25 mouse cellular contexts compared by ENCODE assay signal in the genomic region with DNA sequence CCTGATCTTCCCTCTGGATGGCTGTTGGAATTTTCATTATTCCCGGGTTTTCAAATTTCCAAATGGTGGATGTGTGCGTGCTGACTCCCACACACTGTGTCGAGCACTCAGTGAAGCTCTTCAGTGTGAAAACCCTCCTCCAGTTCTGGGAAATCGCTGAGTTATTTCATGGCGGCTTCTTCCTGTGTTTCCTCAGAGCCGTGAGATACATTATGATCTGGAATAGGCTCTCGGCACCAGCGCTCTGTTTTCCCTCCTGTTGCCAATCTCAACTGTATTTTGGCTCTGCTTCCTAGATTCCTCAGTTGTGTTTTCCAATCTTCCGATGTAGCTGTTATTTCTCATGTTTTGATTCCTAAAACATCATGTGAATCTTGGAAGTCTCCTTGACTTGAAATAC.
DNase-seq lines count a peak whose midpoint lies in the region; ATAC-seq and TF ChIP-seq lines count a peak whose summit lies in the region.
"Had no signal": no experiment of that assay in that cellular context is flagged by ENCODE, and none has a peak within 500 bp of the region (broad histone marks: within the 10 kb centered on the region; RNA-seq: fewer than 3 reads in every experiment).

No protein-coding gene starts in this region.

- no peak for TF ChIP-seq EP300 in lung, postnatal 0 days (IDR thresholded peaks at IDR 0.05)

- H3K27ac ChIP-seq in forebrain, embryonic 14.5 days (ENCODE audit: low read depth, low read length): no peak overlapping the region
- no peak overlapping the region for H3K27ac ChIP-seq in forebrain, embryonic 12.5 days
- H3K27ac ChIP-seq in kidney, postnatal 0 days: no peak overlapping the region
- no peak overlapping the region for H3K27ac ChIP-seq in kidney, embryonic 14.5 days (ENCODE audit: low read depth, low read length)
- no peak overlapping the region for H3K27ac ChIP-seq in lung, postnatal 0 days (ENCODE audit: low read length)
- H3K27ac ChIP-seq: gastrocnemius, adult 2 months; heart, embryonic 15.5 days; hindbrain, embryonic 13.5 days; liver, embryonic 14.5 days; macrophage; midbrain, embryonic 15.5 days; neural tube, embryonic 12.5 days had no signal

- no peaks in the 10 kb centered on the region for H3K4me1 ChIP-seq in forebrain, embryonic 14.5 days (ENCODE audit: control insufficient read depth, insufficient read depth, low read length)
- no peaks in the 10 kb centered on the region; the same call in 1 of the 2 replicates for H3K4me1 ChIP-seq in forebrain, embryonic 12.5 days
- H3K4me1 ChIP-seq in kidney, postnatal 0 days (replicated peaks; ENCODE audit: insufficient read depth, low read length): no peaks in the 10 kb centered on the region
- H3K4me1 ChIP-seq in kidney, embryonic 14.5 days (ENCODE audit: control insufficient read depth, insufficient read depth, low read length): no peaks in the 10 kb centered on the region
- no peaks in the 10 kb centered on the region for H3K4me1 ChIP-seq in lung, postnatal 0 days (ENCODE audit: insufficient read depth, low read depth, low read length)
- H3K4me1 ChIP-seq: heart, embryonic 15.5 days; hindbrain, embryonic 13.5 days; midbrain, embryonic 15.5 days; neural tube, embryonic 12.5 days had no signal

- WGBS in forebrain, embryonic 14.5 days: 81% methylated on average over 9 of the region's 9 CpGs
- WGBS in forebrain, embryonic 12.5 days: 94% methylated on average over 9 of the region's 9 CpGs
- 57% methylated on average over 9 of the region's 9 CpGs for WGBS in kidney, postnatal 0 days
- 63% methylated on average over 9 of the region's 9 CpGs for WGBS in kidney, embryonic 14.5 days
- 74% methylated on average over 9 of the region's 9 CpGs for WGBS in lung, postnatal 0 days

- no peaks in the 10 kb centered on the region for H3K9me3 ChIP-seq in forebrain, embryonic 14.5 days (replicated peaks; ENCODE audit: control insufficient read depth, low read length)
- no peaks in the 10 kb centered on the region for H3K9me3 ChIP-seq in forebrain, embryonic 12.5 days
- no peaks in the 10 kb centered on the region for H3K9me3 ChIP-seq in kidney, postnatal 0 days (replicated peaks; ENCODE audit: low read length)
- H3K9me3 ChIP-seq in kidney, embryonic 14.5 days (ENCODE audit: control insufficient read depth, low read length): no peaks in the 10 kb centered on the region
- no peaks in the 10 kb centered on the region for H3K9me3 ChIP-seq in lung, postnatal 0 days (ENCODE audit: low read length)
- H3K9me3 ChIP-seq: heart, embryonic 15.5 days; hindbrain, embryonic 13.5 days; midbrain, embryonic 15.5 days; neural tube, embryonic 12.5 days had no signal

- no peak overlapping the region for H3K9ac ChIP-seq in forebrain, embryonic 14.5 days (ENCODE audit: low read length)
- H3K9ac ChIP-seq in forebrain, embryonic 12.5 days: no peak overlapping the region
- H3K9ac ChIP-seq in kidney, postnatal 0 days (ENCODE audit: low read depth, low read length): no peak overlapping the region
- no peak overlapping the region for H3K9ac ChIP-seq in kidney, embryonic 14.5 days (ENCODE audit: low read depth, low read length)
- no peak overlapping the region for H3K9ac ChIP-seq in lung, postnatal 0 days (replicated peaks; ENCODE audit: low read depth)
- H3K9ac ChIP-seq: heart, embryonic 15.5 days; hindbrain, embryonic 13.5 days; liver, embryonic 14.5 days; lung, embryonic 14.5 days; midbrain, embryonic 15.5 days; neural tube, embryonic 12.5 days had no signal

- no peak overlapping the region for H3K4me2 ChIP-seq in forebrain, embryonic 14.5 days (ENCODE audit: low read length)
- H3K4me2 ChIP-seq in forebrain, embryonic 12.5 days: no peak overlapping the region
- no peak overlapping the region for H3K4me2 ChIP-seq in kidney, postnatal 0 days (ENCODE audit: low read length)
- H3K4me2 ChIP-seq in kidney, embryonic 14.5 days (replicated peaks; ENCODE audit: low read depth, low read length): no peak overlapping the region
- no peak overlapping the region for H3K4me2 ChIP-seq in lung, postnatal 0 days (replicated peaks; ENCODE audit: low read depth, low read length)
- H3K4me2 ChIP-seq: heart, embryonic 15.5 days; hindbrain, embryonic 13.5 days; lung, embryonic 14.5 days; midbrain, embryonic 15.5 days; neural tube, embryonic 12.5 days had no signal

- no peak; the same call in 1 of the 2 replicates for ATAC-seq in forebrain, embryonic 14.5 days
- no peak for ATAC-seq in forebrain, embryonic 12.5 days (ENCODE audit: low FRiP score)
- ATAC-seq in kidney, postnatal 0 days (replicated peaks; ENCODE audit: low FRiP score, low read depth): no peak
- no peak for ATAC-seq in kidney, embryonic 14.5 days (ENCODE audit: low FRiP score, low TSS enrichment)
- ATAC-seq in lung, postnatal 0 days: no peak
- ATAC-seq: CD4-positive, CD25-positive, alpha-beta regulatory T cell, adult 4 months; midbrain, embryonic 15.5 days had no signal

- no peak for TF ChIP-seq CTCF in kidney, postnatal 0 days (IDR thresholded peaks at IDR 0.05; ENCODE audit: low read depth)
- no peak for TF ChIP-seq CTCF in lung, postnatal 0 days (IDR thresholded peaks at IDR 0.05)

- H3K36me3 ChIP-seq in forebrain, embryonic 14.5 days (ENCODE audit: control insufficient read depth, insufficient read depth, low read length): peaks cover 3% of the 10 kb centered on the region; the same call in 1 of the 2 replicates
- H3K36me3 ChIP-seq in forebrain, embryonic 12.5 days (replicated peaks): peaks cover 3% of the 10 kb centered on the region; the same call in 1 of the 2 replicates
- 0 out of 2 replicates have a peak, but pooled peaks cover 7% of the 10 kb centered on the region for H3K36me3 ChIP-seq in kidney, postnatal 0 days (ENCODE audit: insufficient read depth, low read length)
- H3K36me3 ChIP-seq in kidney, embryonic 14.5 days (ENCODE audit: control insufficient read depth, insufficient read depth, low read length): no peaks in the 10 kb centered on the region
- no peaks in the 10 kb centered on the region for H3K36me3 ChIP-seq in lung, postnatal 0 days (ENCODE audit: insufficient read depth, low read length)
- H3K36me3 ChIP-seq: heart, embryonic 15.5 days; midbrain, embryonic 15.5 days; neural tube, embryonic 12.5 days had no signal

- H3K4me3 ChIP-seq in forebrain, embryonic 14.5 days (ENCODE audit: low read depth, low read length): no peak overlapping the region
- H3K4me3 ChIP-seq in forebrain, embryonic 12.5 days (replicated peaks): no peak overlapping the region
- H3K4me3 ChIP-seq in kidney, postnatal 0 days (replicated peaks; ENCODE audit: low read depth, low read length): no peak overlapping the region
- no peak overlapping the region for H3K4me3 ChIP-seq in kidney, embryonic 14.5 days (ENCODE audit: low read length)
- H3K4me3 ChIP-seq in lung, postnatal 0 days (ENCODE audit: low read depth, low read length): no peak overlapping the region
- H3K4me3 ChIP-seq: erythroblast, embryonic 14.5 days; gastrocnemius, adult 2 months; heart, embryonic 15.5 days; hindbrain, embryonic 13.5 days; midbrain, embryonic 15.5 days; neural tube, embryonic 12.5 days had no signal

- H3K27me3 ChIP-seq in forebrain, embryonic 14.5 days (replicated peaks; ENCODE audit: control insufficient read depth, insufficient read depth, low read length): no peaks in the 10 kb centered on the region
- no peaks in the 10 kb centered on the region for H3K27me3 ChIP-seq in forebrain, embryonic 12.5 days
- H3K27me3 ChIP-seq in kidney, postnatal 0 days (ENCODE audit: insufficient read depth, low read length): no peaks in the 10 kb centered on the region
- H3K27me3 ChIP-seq in kidney, embryonic 14.5 days (ENCODE audit: control insufficient read depth, insufficient read depth, low read length): no peaks in the 10 kb centered on the region
- no peaks in the 10 kb centered on the region for H3K27me3 ChIP-seq in lung, postnatal 0 days (replicated peaks; ENCODE audit: insufficient read depth, low read length)
- H3K27me3 ChIP-seq: heart, embryonic 15.5 days; hindbrain, embryonic 13.5 days; midbrain, embryonic 15.5 days; neural tube, embryonic 12.5 days had no signal

- DNase-seq in forebrain, embryonic 14.5 days (ENCODE audit: low spot score): peak; percentile 75
- peak; percentile 31 for DNase-seq in kidney, postnatal 0 days (ENCODE audit: low spot score)
- DNase-seq in right cerebral cortex, adult 2 months (ENCODE audit: low spot score in 2 of 2): peak; percentile 56 to 62
- DNase-seq in right cerebral cortex, postnatal 4 days: no peak
- peak; percentile 83 for DNase-seq in telencephalon, adult 2 months (ENCODE audit: low read depth, low spot score)
- DNase-seq in lung, postnatal 0 days (ENCODE audit: low spot score): no peak
- DNase-seq: adrenal gland, postnatal 25 days; cerebellum, adult 11 months; cerebellum, postnatal 10 days; gastrocnemius, adult 2 months; heart, postnatal 36 days; kidney, adult 11 months; kidney, postnatal 14 days; lung, embryonic 14.5 days; thymus, adult 2 months had no signal

Comparison
In these comparisons a context has a peak if more than half of its experiments do, and no peak if none do; other contexts are left out.
1. DNase-seq: peak in forebrain, embryonic 14.5 days (single experiment), kidney, postnatal 0 days (single experiment), right cerebral cortex, adult 2 months (2 of 2) and telencephalon, adult 2 months (single experiment); none in right cerebral cortex, postnatal 4 days (single experiment) and lung, postnatal 0 days (single experiment).